Mouse (Mus musculus): ENCODE results near the gene Hcrtr2. TPM values are rescaled to one million over a fixed set of nuclear protein-coding genes. Genes with fewer than 3 reads are reported as not detected.

Hcrtr2 gene
- polyA plus RNA-seq, 1 experiment from 2014 or later: 0.08 TPM

GRCm38 (mm10) chr9:76237946-76238345, 85.7 kb downstream of the Hcrtr2 start:
- 81% methylated on average over 5 of the region's 5 CpGs for WGBS
- Histone ChIP-seq H3K4me2 (ENCODE audit: low read length) (no peak overlapping the region), H3K4me1 (replicated peaks; ENCODE audit: insufficient read depth, low read length) (no peaks in the 10 kb centered on the region), H3K27me3 (ENCODE audit: insufficient read depth, low read length) (no peaks in the 10 kb centered on the region), H3K9ac (ENCODE audit: low read depth, low read length) (no peak overlapping the region), H3K9me3 (replicated peaks; ENCODE audit: low read length) (no peaks in the 10 kb centered on the region), H3K36me3 (ENCODE audit: insufficient read depth, low read length) (no peaks in the 10 kb centered on the region), H3K27ac (no peak overlapping the region), H3K4me3 (replicated peaks; ENCODE audit: low read depth, low read length) (no peak overlapping the region)
- no peak for TF ChIP-seq CTCF (IDR thresholded peaks at IDR 0.05; ENCODE audit: low read depth)
- ATAC-seq (replicated peaks; ENCODE audit: low FRiP score, low read depth) (no peak), DNase-seq (ENCODE audit: low spot score) (no peak)

- H3K27ac ChIP-seq: no peak overlapping the region
- no peaks in the 10 kb centered on the region for H3K9me3 ChIP-seq (replicated peaks; ENCODE audit: low read length)
- H3K4me1 ChIP-seq (replicated peaks; ENCODE audit: insufficient read depth, low read length): no peaks in the 10 kb centered on the region
- H3K27me3 ChIP-seq (ENCODE audit: insufficient read depth, low read length): no peaks in the 10 kb centered on the region
- ATAC-seq (replicated peaks; ENCODE audit: low FRiP score, low read depth) (no peak), DNase-seq (ENCODE audit: low spot score) (no peak)
- 40% methylated on average over 12 of the region's 12 CpGs for WGBS
- peak overlapping the region; percentile 71; the same call in 1 of the 2 replicates for H3K4me2 ChIP-seq (ENCODE audit: low read length)
- no peak overlapping the region for H3K4me3 ChIP-seq (replicated peaks; ENCODE audit: low read depth, low read length)
- no peaks in the 10 kb centered on the region for H3K36me3 ChIP-seq (ENCODE audit: insufficient read depth, low read length)
- no peak overlapping the region for H3K9ac ChIP-seq (ENCODE audit: low read depth, low read length)
- TF ChIP-seq CTCF (IDR thresholded peaks at IDR 0.05; ENCODE audit: low read depth): no peak
Observed at GRCm38 (mm10) chr9:76237243-76237642, 86.4 kb downstream of the Hcrtr2 start.

GRCm38 (mm10) chr9:76236626-76237025, 87.0 kb downstream of the Hcrtr2 start:
- H3K9me3 ChIP-seq (replicated peaks; ENCODE audit: low read length): no peaks in the 10 kb centered on the region
- DNase-seq (ENCODE audit: low spot score) (peak; percentile 89), ATAC-seq (replicated peaks; ENCODE audit: low FRiP score, low read depth) (no peak)
- H3K27ac ChIP-seq: no peak overlapping the region
- no peak overlapping the region for H3K9ac ChIP-seq (ENCODE audit: low read depth, low read length)
- no peaks in the 10 kb centered on the region for H3K36me3 ChIP-seq (ENCODE audit: insufficient read depth, low read length)
- no peaks in the 10 kb centered on the region for H3K4me1 ChIP-seq (replicated peaks; ENCODE audit: insufficient read depth, low read length)
- no peaks in the 10 kb centered on the region for H3K27me3 ChIP-seq (ENCODE audit: insufficient read depth, low read length)
- 2% methylated on average over 7 of the region's 7 CpGs for WGBS
- TF ChIP-seq CTCF (IDR thresholded peaks at IDR 0.05; ENCODE audit: low read depth): peak; percentile 86
- peak overlapping the region; percentile 71 for H3K4me2 ChIP-seq (ENCODE audit: low read length)
- peak overlapping the region; percentile 37 for H3K4me3 ChIP-seq (replicated peaks; ENCODE audit: low read depth, low read length)

GRCm38 (mm10) chr9:76235945-76236503, 87.6 kb downstream of the Hcrtr2 start:
- DNase-seq (ENCODE audit: low spot score): peak; percentile 46
- 5% methylated on average over 14 of the region's 14 CpGs for WGBS
- peak overlapping the region; percentile 71 for H3K4me2 ChIP-seq (ENCODE audit: low read length)
- H3K9me3 ChIP-seq (replicated peaks; ENCODE audit: low read length): no peaks in the 10 kb centered on the region
- no peak for TF ChIP-seq CTCF (IDR thresholded peaks at IDR 0.05; ENCODE audit: low read depth)
- H3K4me1 ChIP-seq (replicated peaks; ENCODE audit: insufficient read depth, low read length): no peaks in the 10 kb centered on the region
- ATAC-seq (replicated peaks; ENCODE audit: low FRiP score, low read depth): no peak
- peak overlapping the region; percentile 47; the same call in 1 of the 2 replicates for H3K9ac ChIP-seq (ENCODE audit: low read depth, low read length)
- H3K27me3 ChIP-seq (ENCODE audit: insufficient read depth, low read length): no peaks in the 10 kb centered on the region
- H3K4me3 ChIP-seq (replicated peaks; ENCODE audit: low read depth, low read length): peak overlapping the region; percentile 37
- H3K36me3 ChIP-seq (ENCODE audit: insufficient read depth, low read length): no peaks in the 10 kb centered on the region
- peak overlapping the region; percentile 31 for H3K27ac ChIP-seq

- Histone ChIP-seq H3K4me2 (ENCODE audit: low read length) (no peak overlapping the region), H3K27me3 (ENCODE audit: insufficient read depth, low read length) (no peaks in the 10 kb centered on the region), H3K27ac (no peak overlapping the region), H3K4me3 (replicated peaks; ENCODE audit: low read depth, low read length) (no peak overlapping the region), H3K4me1 (replicated peaks; ENCODE audit: insufficient read depth, low read length) (no peaks in the 10 kb centered on the region), H3K36me3 (ENCODE audit: insufficient read depth, low read length) (no peaks in the 10 kb centered on the region), H3K9ac (ENCODE audit: low read depth, low read length) (no peak overlapping the region), H3K9me3 (replicated peaks; ENCODE audit: low read length) (no peaks in the 10 kb centered on the region)
- WGBS: 55% methylated on average over 7 of the region's 7 CpGs
- no peak for TF ChIP-seq CTCF (IDR thresholded peaks at IDR 0.05; ENCODE audit: low read depth)
- ATAC-seq (replicated peaks; ENCODE audit: low FRiP score, low read depth) (no peak), DNase-seq (ENCODE audit: low spot score) (no peak)
Observed at GRCm38 (mm10) chr9:76234899-76235298, 88.8 kb downstream of the Hcrtr2 start.

GRCm38 (mm10) chr9:76230400-76230799, 93.3 kb downstream of the Hcrtr2 start:
- TF ChIP-seq CTCF (IDR thresholded peaks at IDR 0.05; ENCODE audit: low read depth): no peak
- Histone ChIP-seq H3K4me1 (replicated peaks; ENCODE audit: insufficient read depth, low read length) (no peaks in the 10 kb centered on the region), H3K27me3 (ENCODE audit: insufficient read depth, low read length) (no peaks in the 10 kb centered on the region), H3K9me3 (replicated peaks; ENCODE audit: low read length) (no peaks in the 10 kb centered on the region), H3K27ac (no peak overlapping the region), H3K4me3 (replicated peaks; ENCODE audit: low read depth, low read length) (no peak overlapping the region), H3K36me3 (ENCODE audit: insufficient read depth, low read length) (no peaks in the 10 kb centered on the region), H3K4me2 (ENCODE audit: low read length) (no peak overlapping the region), H3K9ac (ENCODE audit: low read depth, low read length) (no peak overlapping the region)
- 42% methylated on average over 11 of the region's 11 CpGs for WGBS
- ATAC-seq (replicated peaks; ENCODE audit: low FRiP score, low read depth) (no peak), DNase-seq (ENCODE audit: low spot score) (peak; percentile 23)
